Mouse (Mus musculus): ENCODE data around the gene Chrm4.

- no peak for TF ChIP-seq CTCF (IDR thresholded peaks at IDR 0.05; ENCODE audit: low read depth, low read length)
- TF ChIP-seq POLR2A (IDR thresholded peaks at IDR 0.05; ENCODE audit: insufficient read depth, low read length) = no peak
- no peak for TF ChIP-seq EP300 (IDR thresholded peaks at IDR 0.05; ENCODE audit: insufficient read depth, low read depth, low read length)
Measured at GRCm38 (mm10) chr2:91962864-91963401, 35.9 kb downstream of the Chrm4 start.
